Mouse (Mus musculus) activated CD4-positive, CD25-positive, alpha-beta regulatory T cell, adult 4 months (primary cell): ENCODE measurements at regions not wholly inside any gene's neighbourhood (a gene's known extent, or its start where the extent isn't known, plus 50 kb on each side); places are given as distances from the start of the nearest gene placed in this dataset.

Experiments used
- ATAC-seq: one replicate; pipeline ENCODE4 v1.8.0; 2017

DNA sequence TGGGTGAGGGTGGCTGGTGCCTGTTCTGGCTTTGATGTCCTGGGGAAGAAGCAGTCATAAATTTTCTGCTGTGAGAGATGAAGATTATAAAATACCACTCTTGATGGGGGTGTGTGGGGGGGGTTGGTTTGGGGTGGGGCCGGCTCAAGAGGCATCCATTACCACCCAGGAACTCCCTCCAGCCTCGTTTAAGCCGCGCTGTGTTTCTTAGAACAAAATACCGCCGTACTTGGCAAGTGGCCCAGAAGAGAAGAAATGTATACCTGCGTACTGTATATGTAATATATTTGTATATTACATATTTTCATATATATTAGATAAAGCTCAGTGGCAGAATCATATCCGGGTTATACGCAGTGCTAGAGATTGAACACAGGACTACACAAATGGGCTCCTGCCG lies 434.6 kb upstream of the Tbx3 start:
- ATAC-seq, result no peak

- ATAC-seq, result no peak
Observed at GRCm38 (mm10) chr5:119246824-119247223, 423.6 kb upstream of the Tbx3 start.

DNA sequence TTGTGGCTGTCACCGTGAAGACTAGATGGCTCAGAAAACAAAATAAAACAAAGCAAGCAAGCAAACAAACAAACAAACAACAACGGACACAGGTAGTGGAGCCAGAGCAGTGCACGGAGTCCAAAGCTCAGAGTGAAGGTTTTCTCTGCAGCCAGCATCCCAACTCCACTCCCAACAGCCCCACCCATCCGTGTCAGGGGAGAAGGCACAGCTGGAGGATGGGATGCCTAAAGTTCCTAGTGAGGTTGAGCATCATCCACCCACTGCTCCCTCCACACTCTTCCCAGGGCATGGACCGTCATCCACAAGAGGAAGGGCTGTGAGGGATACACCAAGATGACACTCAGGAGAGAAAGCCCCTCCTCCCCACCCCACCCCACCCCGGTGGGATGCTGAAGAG lies 421.8 kb upstream of the Tbx3 start:
- no peak for ATAC-seq

DNA sequence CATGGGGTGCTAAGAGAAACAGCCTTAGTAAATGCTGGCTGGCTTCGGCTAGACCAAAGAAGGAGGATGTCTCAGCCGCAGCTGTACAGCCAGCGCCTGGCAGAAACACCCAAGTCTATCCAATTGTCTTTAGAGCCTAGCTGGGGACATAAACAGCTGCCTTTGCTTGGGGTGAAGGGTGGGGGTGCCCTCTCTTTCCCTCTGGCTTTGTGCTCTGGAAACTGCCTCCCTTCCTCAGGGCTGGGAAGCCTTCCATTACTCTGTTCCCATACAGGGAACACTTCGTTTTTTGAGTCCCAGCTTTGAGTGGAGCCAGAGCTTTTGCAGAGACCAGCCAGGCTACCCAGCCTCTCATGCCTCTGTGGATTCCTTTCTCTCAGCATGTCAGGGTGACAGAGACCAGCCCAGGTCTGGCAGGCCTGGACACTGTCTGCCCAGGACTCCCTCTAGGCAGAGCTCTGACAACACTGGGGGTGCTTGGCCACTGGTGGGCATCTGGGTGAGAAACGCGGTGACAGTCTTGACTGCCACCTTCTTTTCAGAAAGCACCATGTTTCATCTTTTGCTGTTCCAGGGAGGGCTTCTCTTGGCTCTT lies 421.2 kb upstream of the Tbx3 start:
- no peak for ATAC-seq

DNA sequence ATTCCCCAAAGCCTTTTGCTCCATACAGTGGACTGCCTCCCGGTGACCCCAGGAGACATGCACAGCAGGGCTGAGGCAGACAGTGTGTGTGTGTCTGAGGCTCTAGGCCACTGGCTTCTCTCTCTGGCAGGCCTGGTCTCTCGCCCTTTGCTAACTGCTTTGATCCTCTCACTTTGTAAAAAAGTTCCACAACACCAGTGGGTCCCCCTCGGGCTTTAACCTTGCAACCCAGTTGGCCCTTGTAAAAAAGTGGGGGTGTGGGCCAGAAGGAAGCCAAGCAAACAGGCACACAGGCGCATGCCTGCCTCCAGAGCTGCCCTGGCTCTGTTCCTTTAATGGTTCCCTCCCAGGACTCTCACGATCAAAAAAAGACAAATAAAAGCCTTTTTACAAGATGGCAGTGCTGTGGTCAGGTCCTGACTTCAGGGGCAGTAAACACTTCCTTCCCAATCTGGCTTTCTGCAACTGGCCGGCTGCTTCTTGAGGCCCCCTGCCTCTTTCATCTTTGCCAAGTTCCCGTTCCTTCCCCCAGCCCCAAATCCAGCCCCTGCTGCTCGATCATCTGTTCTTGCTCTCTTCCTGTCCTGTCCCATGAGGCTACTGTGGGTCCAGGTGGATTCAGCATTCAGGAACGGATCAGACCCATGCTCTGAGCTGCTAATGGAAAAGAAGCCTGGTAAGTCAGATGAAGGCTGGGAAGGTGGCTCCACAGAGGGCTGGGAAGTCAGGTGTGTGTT lies 419.0 kb upstream of the Tbx3 start:
- no peak for ATAC-seq

- ATAC-seq, result no peak
Observed at GRCm38 (mm10) chr5:119257374-119258120, 412.9 kb upstream of the Tbx3 start.

GRCm38 (mm10) chr5:119258831-119259230 lies 411.6 kb upstream of the Tbx3 start:
- no peak for ATAC-seq

DNA sequence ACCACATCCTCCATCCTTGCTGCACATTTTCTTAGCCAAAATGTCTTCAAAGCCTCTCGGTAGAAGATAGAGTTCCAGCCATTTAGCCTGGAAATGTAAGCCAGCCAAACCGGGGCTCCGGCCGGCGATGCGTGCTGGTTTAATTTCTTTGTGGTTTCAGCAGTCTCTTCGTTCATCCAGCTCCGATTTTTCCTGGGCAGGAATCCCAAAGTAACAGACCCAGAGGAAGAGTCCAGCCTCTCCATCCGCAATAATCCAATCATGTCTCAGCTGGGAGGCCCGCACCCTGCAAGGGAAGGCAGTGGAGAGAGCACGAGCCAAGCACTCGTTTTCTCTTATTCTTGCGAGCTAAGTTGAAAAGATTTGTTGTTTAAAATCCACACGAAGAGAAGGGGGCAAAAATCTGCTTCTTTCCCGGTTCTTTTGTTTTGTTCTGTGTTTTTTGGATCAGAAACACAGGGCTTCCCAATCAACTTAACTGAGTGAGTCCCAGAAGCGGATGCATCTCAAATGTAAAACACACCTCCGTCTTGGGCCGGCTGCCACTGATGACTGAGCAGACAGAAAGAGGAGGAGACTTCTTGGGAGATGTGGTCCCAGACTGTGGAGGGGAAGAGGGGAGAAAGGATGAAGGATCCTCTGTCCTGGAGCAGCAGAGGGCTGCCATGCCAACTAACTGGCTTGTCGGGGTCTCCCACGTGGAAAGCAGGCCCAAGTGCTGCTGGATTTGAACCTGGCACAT lies 405.1 kb upstream of the Tbx3 start:
- ATAC-seq, result no peak

GRCm38 (mm10) chr5:119271234-119271852 lies 399.1 kb upstream of the Tbx3 start:
- no peak for ATAC-seq

DNA sequence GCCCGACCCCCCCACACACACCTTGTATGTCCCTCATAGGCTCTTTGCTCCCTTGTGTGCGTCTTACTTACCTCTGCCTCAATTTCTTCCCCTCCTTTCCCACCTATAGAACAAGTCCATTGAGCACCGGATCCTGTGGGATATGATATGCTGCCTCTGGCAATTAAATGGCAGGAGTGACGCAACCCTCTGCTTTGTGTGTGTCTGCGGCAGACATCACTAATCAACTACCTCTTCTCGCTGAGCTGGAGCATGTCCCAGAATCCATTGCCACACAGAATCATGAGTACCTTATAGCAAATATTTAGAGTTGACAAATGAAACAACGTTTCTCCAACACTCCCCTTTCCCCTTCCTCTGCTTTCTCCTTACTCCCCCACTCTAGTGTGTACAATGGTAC lies 397.3 kb upstream of the Tbx3 start:
- ATAC-seq, result no peak

GRCm38 (mm10) chr5:119273615-119274014 lies 396.9 kb upstream of the Tbx3 start:
- ATAC-seq, result no peak

DNA sequence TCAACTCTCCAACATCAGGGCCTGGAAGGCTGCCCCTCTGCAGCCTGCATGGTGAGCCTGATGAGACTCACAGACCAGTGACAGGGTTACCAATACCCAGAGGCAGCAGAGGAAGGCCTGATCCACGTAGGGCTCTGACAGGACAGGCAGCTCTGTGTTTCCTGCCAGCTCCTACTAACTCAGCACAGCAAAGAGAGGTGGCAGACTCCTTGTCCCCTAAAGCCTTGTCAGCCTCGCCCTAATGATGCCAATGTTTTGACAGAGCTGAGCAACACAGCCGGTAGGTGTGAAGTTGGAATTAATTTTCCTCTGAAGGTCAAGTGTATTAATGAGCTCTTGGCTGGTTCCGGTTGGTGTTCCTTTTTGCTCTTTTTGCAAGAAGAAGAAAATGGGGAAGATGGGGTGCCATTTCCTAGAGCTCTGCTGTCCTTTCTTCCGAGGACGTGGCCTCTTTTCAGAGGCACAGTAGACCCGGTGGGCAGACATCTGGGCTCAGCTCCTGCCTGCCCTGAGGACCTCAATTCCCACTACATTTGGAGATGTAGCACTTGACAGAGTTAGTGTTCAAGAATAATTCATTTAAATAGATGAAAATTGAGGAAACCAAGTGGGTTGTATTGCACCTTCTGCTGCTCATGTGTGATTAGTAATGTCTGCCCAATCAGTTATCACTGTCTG lies 395.5 kb upstream of the Tbx3 start:
- ATAC-seq, result no peak

GRCm38 (mm10) chr5:119280146-119280545 lies 390.3 kb upstream of the Tbx3 start:
- no peak for ATAC-seq

- ATAC-seq, result no peak
Observed at GRCm38 (mm10) chr5:119289808-119290207, 380.7 kb upstream of the Tbx3 start.

DNA sequence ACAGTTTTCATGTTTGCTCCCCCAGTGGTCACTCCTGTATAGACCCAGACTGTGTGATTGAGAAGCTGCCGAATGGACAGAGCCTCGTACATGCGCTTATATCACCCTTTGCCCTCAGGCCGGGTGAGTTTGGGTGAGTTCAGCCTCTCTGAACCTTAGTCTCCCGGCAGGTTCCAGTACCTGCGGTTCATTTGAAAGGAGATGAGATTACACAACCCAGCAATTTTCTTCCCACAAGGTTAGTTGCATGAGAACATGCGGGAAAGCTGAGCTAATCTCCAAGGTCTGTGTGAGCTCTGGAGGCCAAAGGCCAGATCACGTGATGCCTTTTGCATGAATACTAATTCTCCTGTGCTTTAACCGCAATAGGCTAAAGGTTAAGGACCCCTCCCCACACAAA lies 378.1 kb upstream of the Tbx3 start:
- no peak for ATAC-seq

GRCm38 (mm10) chr5:119292889-119293288 lies 377.6 kb upstream of the Tbx3 start:
- no peak for ATAC-seq

DNA sequence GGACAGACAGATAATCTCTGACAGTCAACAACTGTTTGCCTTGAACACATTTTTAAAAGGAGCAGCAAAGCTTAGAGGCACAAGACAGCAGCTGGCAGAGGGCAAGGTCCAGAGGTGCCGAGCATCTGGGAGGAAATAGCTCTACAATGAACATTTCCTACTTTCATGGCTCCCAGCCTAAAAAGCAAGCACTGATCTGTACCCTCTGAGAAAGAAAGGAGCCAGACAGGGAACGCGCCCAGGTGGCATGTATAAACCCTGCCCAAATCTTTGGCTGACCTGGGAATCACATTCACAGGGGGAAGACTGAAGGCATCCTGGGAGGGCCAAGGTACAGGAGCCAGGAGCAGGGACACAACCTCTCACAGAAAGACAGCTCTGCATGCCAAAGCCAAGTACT lies 371.2 kb upstream of the Tbx3 start:
- ATAC-seq, result no peak

DNA sequence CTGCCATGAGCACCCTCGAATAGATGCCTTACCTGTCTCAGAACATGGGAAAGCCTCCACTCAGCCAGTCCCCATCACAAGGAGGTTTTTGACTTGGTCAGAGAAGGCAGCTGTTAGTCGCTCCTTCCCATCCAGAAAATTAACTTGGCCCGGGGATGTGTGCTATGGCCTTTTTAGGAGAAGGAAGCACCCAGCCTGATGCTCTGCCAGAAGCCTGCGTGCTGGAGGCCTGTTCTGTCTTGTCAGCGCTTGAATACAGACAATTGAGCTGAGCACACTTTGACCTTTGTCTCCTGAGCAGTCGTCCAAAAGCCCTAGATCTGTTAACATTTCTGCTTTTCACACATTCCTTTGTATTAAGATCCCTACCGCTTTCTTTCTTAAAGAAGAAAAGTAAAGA lies 370.4 kb upstream of the Tbx3 start:
- ATAC-seq, result no peak

DNA sequence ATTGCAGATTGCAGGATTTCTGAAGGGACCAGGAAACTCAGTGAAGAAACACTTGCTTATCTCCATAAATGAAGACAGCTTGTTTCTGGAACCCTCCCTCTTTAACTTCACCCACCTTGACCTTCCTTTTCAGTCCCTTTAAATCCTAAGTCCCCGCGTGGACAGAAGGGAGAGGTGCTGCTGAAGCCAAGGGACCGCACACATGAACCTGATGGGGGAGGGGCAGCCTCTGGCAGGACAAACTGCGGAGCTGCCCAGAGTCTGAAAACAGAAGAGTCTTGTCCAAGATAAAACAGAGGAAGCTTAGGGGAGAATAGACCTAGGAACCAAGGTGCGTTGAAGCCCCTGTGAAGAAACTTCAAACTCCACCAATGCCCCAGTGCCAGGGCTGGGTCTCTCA lies 368.9 kb upstream of the Tbx3 start:
- no peak for ATAC-seq

GRCm38 (mm10) chr5:119304721-119305120 lies 365.7 kb upstream of the Tbx3 start:
- ATAC-seq, result no peak

DNA sequence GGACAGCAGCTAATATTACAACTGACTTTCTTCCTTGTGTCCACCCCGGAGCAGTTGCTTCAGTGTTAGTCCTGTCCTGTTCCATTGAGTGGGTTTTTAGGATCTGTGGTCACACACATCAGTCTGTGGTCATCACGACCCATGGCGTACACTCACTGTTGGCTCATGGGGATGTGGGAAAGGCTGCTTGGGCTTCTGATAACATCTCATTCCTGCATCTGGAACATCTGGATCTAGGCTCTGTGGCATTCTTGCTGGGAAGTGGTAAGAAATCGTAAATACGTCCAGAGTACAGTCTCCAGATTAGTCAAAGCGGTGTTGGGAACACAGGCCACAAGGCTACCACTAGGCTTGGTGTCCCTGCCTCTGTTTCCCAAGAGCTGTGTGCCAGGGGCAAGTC lies 362.7 kb upstream of the Tbx3 start:
- ATAC-seq, result no peak
